Mouse (Mus musculus): Measurements from ENCODE around the gene Myo15b.

DNA sequence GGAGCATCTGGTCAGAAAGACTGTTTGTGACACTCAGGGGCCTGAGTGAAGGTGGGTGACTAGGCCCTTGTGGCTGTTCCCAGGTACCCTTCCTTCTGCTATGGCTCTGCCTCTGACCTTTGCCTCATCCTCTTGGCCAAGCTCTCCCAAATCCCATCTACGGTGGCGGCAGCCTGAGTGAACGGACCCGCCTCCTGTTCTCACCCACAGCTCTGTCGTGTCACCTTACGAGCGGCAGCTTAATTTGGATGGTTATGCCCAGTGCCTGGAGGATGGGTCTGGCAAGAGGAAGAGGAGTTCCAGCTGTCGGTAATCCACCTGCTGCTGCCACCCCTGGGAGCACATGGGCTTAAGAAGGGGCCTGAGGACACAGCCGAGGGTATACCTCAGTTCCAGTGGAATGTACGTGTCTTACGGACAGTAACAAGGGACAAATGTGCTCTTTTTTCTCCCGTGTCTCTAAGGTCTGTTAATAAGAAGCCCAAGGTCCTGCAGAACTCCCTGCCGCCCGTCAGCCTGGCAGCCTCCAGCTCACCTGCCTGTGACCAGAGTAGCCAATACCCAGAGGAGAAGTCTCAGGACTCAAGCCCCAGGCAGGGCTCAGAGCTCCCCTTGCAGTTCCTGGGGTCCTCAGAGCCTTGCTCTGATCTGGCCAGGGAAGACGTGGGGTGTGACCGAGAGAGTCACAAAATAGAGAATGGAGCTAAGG lies 38.1 kb upstream of the Myo15b start:
- TF ChIP-seq CTCF (IDR thresholded peaks at IDR 0.05; ENCODE audit: borderline replicate concordance, insufficient read depth, low read depth, low read length), result no peak
- no peak for TF ChIP-seq POLR2A (IDR thresholded peaks at IDR 0.05; ENCODE audit: borderline replicate concordance, insufficient read depth, low read length)
